Mouse (Mus musculus) megakaryocyte, embryonic 14.5 days (primary cell): ENCODE measurements around the gene Rho.

Source experiments
- FLI1 ChIP-seq: IDR thresholded peaks from 2 replicates; pipeline ENCODE4 v1.6.1; 2012; ENCODE audit warnings: low read length, inconsistent platforms, mixed read lengths
- GATA1 ChIP-seq: IDR thresholded peaks from 3 replicates; pipeline ENCODE4 v1.6.1; 2012; ENCODE audit warnings: mixed read lengths, low read length, inconsistent platforms, borderline replicate concordance

DNA sequence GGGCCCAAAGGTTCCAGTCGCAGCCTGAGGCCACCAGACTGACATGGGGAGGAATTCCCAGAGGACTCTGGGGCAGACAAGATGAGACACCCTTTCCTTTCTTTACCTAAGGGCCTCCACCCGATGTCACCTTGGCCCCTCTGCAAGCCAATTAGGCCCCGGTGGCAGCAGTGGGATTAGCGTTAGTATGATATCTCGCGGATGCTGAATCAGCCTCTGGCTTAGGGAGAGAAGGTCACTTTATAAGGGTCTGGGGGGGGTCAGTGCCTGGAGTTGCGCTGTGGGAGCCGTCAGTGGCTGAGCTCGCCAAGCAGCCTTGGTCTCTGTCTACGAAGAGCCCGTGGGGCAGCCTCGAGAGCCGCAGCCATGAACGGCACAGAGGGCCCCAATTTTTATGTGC is at the start of gene Rho:
- TF ChIP-seq GATA1 (no peak), FLI1 (no peak)
